Mouse (Mus musculus) hindbrain, postnatal 0 days (tissue): ENCODE data around the gene Gjc3. TPM values are rescaled to one million over a fixed set of nuclear protein-coding genes. Genes with fewer than 3 reads are reported as not detected.
A peak's percentile ranks its signal among the peaks of the same experiment; 100 is the strongest.

Experiments used
- ATAC-seq: fragments of 200-750 bp; cut with Nextera tagmentation; 2 replicates; pipeline ENCODE4 v1.8.0; 2017; ENCODE audit warnings: mild to moderate bottlenecking, moderate TSS enrichment, moderate library complexity
- DNase-seq: peaks from one replicate; pipeline ENCODE4 v3.0.0-alpha.2; 2015; ENCODE audit warnings: low spot score
- H3K27ac ChIP-seq: fragments of 300-500 bp; sonication (generic); 2 replicates; pipeline ENCODE4 v1.5.1; 2014; ENCODE audit warnings: mild to moderate bottlenecking
- H3K27me3 ChIP-seq: fragments of 300-500 bp; sonication (generic); 2 replicates; pipeline ENCODE4 v1.6.1; 2014; ENCODE audit warnings: low read length, mixed read lengths; ENCODE audit not compliant: insufficient read depth
- H3K36me3 ChIP-seq: fragments of 300-500 bp; sonication (generic); 2 replicates; pipeline ENCODE4 v1.6.1; 2014; ENCODE audit warnings: low read length, mixed read lengths; ENCODE audit not compliant: insufficient read depth
- H3K4me1 ChIP-seq: fragments of 300-500 bp; sonication (generic); 2 replicates; pipeline ENCODE4 v1.6.1; 2014; ENCODE audit warnings: antibody characterized with exemption, low read length, mixed read lengths; ENCODE audit not compliant: insufficient read depth
- H3K4me2 ChIP-seq: fragments of 300-500 bp; sonication (generic); 2 replicates; pipeline ENCODE4 v1.6.1; 2014; ENCODE audit warnings: low read depth, mild to moderate bottlenecking, low read length, moderate library complexity, mixed read lengths
- H3K4me3 ChIP-seq: fragments of 300-500 bp; sonication (generic); 2 replicates; pipeline ENCODE4 v1.5.1; 2014; ENCODE audit warnings: low read length
- H3K9ac ChIP-seq: fragments of 300-500 bp; sonication (generic); replicated peaks from 2 replicates; pipeline ENCODE4 v1.6.1; 2014; ENCODE audit warnings: mild to moderate bottlenecking, low read length, moderate library complexity, mixed read lengths
- H3K9me3 ChIP-seq: fragments of 300-500 bp; sonication (generic); 2 replicates; pipeline ENCODE4 v1.6.1; 2016; ENCODE audit warnings: low read length, mixed read lengths
- CTCF ChIP-seq: IDR thresholded peaks from 2 replicates; pipeline ENCODE4 v1.5.1; 2016; ENCODE audit warnings: antibody characterized with exemption, control low read depth, low read depth
- WGBS: fragments of 180-500 bp; shearing (Covaris S2); extraction: QIAGEN DNeasy Blood & Tissue Kit; methylation state at CpG from one replicate; pipeline ENCODE4 v1.1.7; 2014; 5-methylcytosine and 5-hydroxymethylcytosine counted together
- polyA plus RNA-seq: library from polyadenylated mRNA; unstranded; fragments of >200 nt; fragmentation: Nextera tagmentation; extraction: Ambion mirVana; gene quantifications from 2 replicates; pipeline ENCODE4 v1.2.1, GENCODE M21; 2015
- total RNA-seq: library from RNA; depleted of rRNA; stranded (reverse); fragments of >200 nt; gene quantifications from 2 replicates; pipeline ENCODE4 v1.2.3, GENCODE M21; 2014; rRNA removed

Gjc3 gene
- total RNA-seq (6.0 and 8.4 TPM in 2 replicates), polyA plus RNA-seq (5.8 and 6.6 TPM in 2 replicates)

- Histone ChIP-seq H3K4me2 (no peak within 1 kb of the TSS), H3K27ac (peak within 1 kb of the TSS; percentile 51; the same call in 1 of the 2 replicates), H3K9ac (no peak within 1 kb of the TSS), H3K9me3 (no peaks in the 10 kb centered on the region), H3K4me1 (no peaks in the 10 kb centered on the region), H3K36me3 (no peaks in the 10 kb centered on the region), H3K27me3 (no peaks in the 10 kb centered on the region), H3K4me3 (no peak within 1 kb of the TSS)
- peak; percentile 32 for DNase-seq
- ATAC-seq, result peak; percentile 66; the same call in 1 of the 2 replicates
- WGBS, result 42% methylated on average over 8 of the region's 8 CpGs
- no peak for TF ChIP-seq CTCF
Measured at GRCm38 (mm10) chr5:137962945-137963344, at the start of gene Gjc3. TSS of gene Gjc3 (minus strand) at chr5:137963098.

- Histone ChIP-seq H3K36me3 (no peaks in the 10 kb centered on the region), H3K27me3 (no peaks in the 10 kb centered on the region), H3K9ac (no peak overlapping the region), H3K4me2 (no peak overlapping the region), H3K27ac (no peak overlapping the region), H3K4me1 (no peaks in the 10 kb centered on the region), H3K4me3 (no peak overlapping the region), H3K9me3 (no peaks in the 10 kb centered on the region)
- ATAC-seq (no peak), DNase-seq (no peak)
- no peak for TF ChIP-seq CTCF
- 91% methylated on average over 5 of the region's 5 CpGs for WGBS
Measured at GRCm38 (mm10) chr5:138012382-138012781, 49.5 kb upstream of the Gjc3 start.

GRCm38 (mm10) chr5:138009437-138009836 is 46.5 kb upstream of the Gjc3 start:
- 93% methylated on average over 5 of the region's 5 CpGs for WGBS

GRCm38 (mm10) chr5:137986351-137986750 is 23.5 kb upstream of the Gjc3 start:
- TF ChIP-seq CTCF, result no peak
- H3K27me3 ChIP-seq, result no peaks in the 10 kb centered on the region
- H3K9me3 ChIP-seq, result no peaks in the 10 kb centered on the region
- H3K36me3 ChIP-seq, result no peaks in the 10 kb centered on the region
- no peak overlapping the region for H3K4me2 ChIP-seq
- WGBS, result 86% methylated on average over 1 of the region's 1 CpGs
- H3K4me1 ChIP-seq, result no peaks in the 10 kb centered on the region
- no peak overlapping the region for H3K4me3 ChIP-seq
- ATAC-seq (no peak), DNase-seq (no peak)
- H3K9ac ChIP-seq, result no peak overlapping the region
- H3K27ac ChIP-seq, result no peak overlapping the region

More at GRCm38 (mm10) chr5:138009437-138009836, 46.5 kb upstream of the Gjc3 start:
- Histone ChIP-seq H3K4me1 (no peaks in the 10 kb centered on the region), H3K27ac (no peak overlapping the region), H3K4me2 (no peak overlapping the region), H3K9me3 (no peaks in the 10 kb centered on the region), H3K36me3 (no peaks in the 10 kb centered on the region), H3K9ac (no peak overlapping the region), H3K4me3 (no peak overlapping the region), H3K27me3 (no peaks in the 10 kb centered on the region)
- no peak for TF ChIP-seq CTCF
- DNase-seq, result no peak
- ATAC-seq, result no peak

GRCm38 (mm10) chr5:137981300-137981699 is 18.4 kb upstream of the Gjc3 start, which contains the start of gene Azgp1:
TSS of gene Azgp1 (plus strand) at chr5:137981520.
- WGBS, result 77% methylated on average over 4 of the region's 4 CpGs
- no peak for ATAC-seq

GRCm38 (mm10) chr5:137979081-137979480 is 16.2 kb upstream of the Gjc3 start:
- no peak for TF ChIP-seq CTCF
- H3K9me3 ChIP-seq, result no peaks in the 10 kb centered on the region
- H3K27ac ChIP-seq, result no peak overlapping the region
- no peak overlapping the region for H3K9ac ChIP-seq
- ATAC-seq (no peak), DNase-seq (no peak)
- 78% methylated on average over 2 of the region's 2 CpGs for whole genome bisulfite sequencing
- no peak overlapping the region for H3K4me3 ChIP-seq
- no peaks in the 10 kb centered on the region for H3K4me1 ChIP-seq
- H3K4me2 ChIP-seq, result no peak overlapping the region
- no peaks in the 10 kb centered on the region for H3K36me3 ChIP-seq
- H3K27me3 ChIP-seq, result no peaks in the 10 kb centered on the region

More at GRCm38 (mm10) chr5:137981300-137981699, 18.4 kb upstream of the Gjc3 start, which contains the start of gene Azgp1:
- TF ChIP-seq CTCF, result no peak
- no peak for DNase-seq
- Histone ChIP-seq H3K9me3 (no peaks in the 10 kb centered on the region), H3K27ac (no peak within 1 kb of the TSS), H3K4me3 (no peak within 1 kb of the TSS), H3K4me1 (no peaks in the 10 kb centered on the region), H3K36me3 (no peaks in the 10 kb centered on the region), H3K9ac (no peak within 1 kb of the TSS), H3K4me2 (no peak within 1 kb of the TSS), H3K27me3 (no peaks in the 10 kb centered on the region)

- Histone ChIP-seq H3K27me3 (no peaks in the 10 kb centered on the region), H3K4me3 (no peak overlapping the region), H3K4me2 (no peak overlapping the region), H3K36me3 (no peaks in the 10 kb centered on the region), H3K4me1 (no peaks in the 10 kb centered on the region), H3K9ac (no peak overlapping the region), H3K27ac (no peak overlapping the region), H3K9me3 (no peaks in the 10 kb centered on the region)
- ATAC-seq, result no peak
- DNase-seq, result no peak
- no peak for TF ChIP-seq CTCF
- WGBS, result 43% methylated on average over 1 of the region's 1 CpGs
Measured at GRCm38 (mm10) chr5:137977291-137977690, 14.4 kb upstream of the Gjc3 start.
